Mouse (Mus musculus): ENCODE results near the gene Vmn1r130.
"Not testable (repeated sequence)": the region's sequence is repeated elsewhere in the genome, so short reads cannot be mapped to it uniquely, and the experiment has no call there.

The Vmn1r130 gene

GRCm38 (mm10) chr7:21511480-21511879 is at the start of gene Vmn1r130:
Vmn1r130 (plus strand) TSS chr7:21511780.
- DNase-seq, result not testable (repeated sequence)

- not testable (repeated sequence) for DNase-seq
Measured at GRCm38 (mm10) chr7:21545990-21546389, 34.4 kb downstream of the Vmn1r130 start, which contains the start of gene Vmn1r131. Vmn1r131 (minus strand) TSS chr7:21546090.
